Mouse (Mus musculus) left cerebral cortex, adult 8-10 months (tissue): ENCODE measurements around the gene Ascl4. TPM values are rescaled to one million over a fixed set of nuclear protein-coding genes. Genes with fewer than 3 reads are reported as not detected.

ENCODE experiments used
- DNase-seq, 2 experiments: peaks; one replicate each; pipeline ENCODE4 v3.0.0; 2022; ENCODE audit warnings: low spot score in 2 of 2
- total RNA-seq, 4 experiments: library from RNA; stranded (reverse); gene quantifications; 2 replicates each; pipeline ENCODE4 v1.2.4; 2022

Gene Ascl4
- total RNA-seq, 4 experiments from 2014 or later, result 0.19 to 1.1 (median 0.59) TPM; not detected in 1

GRCm38 (mm10) chr10:85968731-85969130 lies 41.2 kb downstream of the Ascl4 start:
- DNase-seq, result no peak

GRCm38 (mm10) chr10:85969894-85970620 lies 42.6 kb downstream of the Ascl4 start:
- no peak for DNase-seq

DNA sequence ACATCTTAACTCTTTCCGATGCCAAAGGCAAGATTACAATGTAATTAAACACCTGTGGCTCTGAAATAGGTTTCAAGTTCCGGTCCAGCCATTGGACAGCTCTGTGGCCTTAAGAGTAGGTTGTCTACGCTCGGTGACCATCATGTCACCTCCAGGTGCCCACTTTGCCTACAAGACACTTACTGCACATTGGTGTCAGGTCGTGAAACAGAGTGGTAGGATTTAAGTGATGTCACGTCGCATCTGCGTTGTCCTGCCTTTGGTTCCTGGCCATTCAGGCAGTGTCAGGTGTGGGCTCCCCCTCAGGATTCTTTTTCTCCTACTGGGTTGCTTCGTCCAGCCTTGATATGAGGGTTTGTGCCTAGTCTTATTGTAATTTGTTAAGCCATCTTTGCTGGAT lies 44.3 kb downstream of the Ascl4 start:
- DNase-seq, result no peak

- peak in 1 of 2 experiments; percentile 43 for DNase-seq
Observed at GRCm38 (mm10) chr10:85972915-85973314, 45.4 kb downstream of the Ascl4 start.

- DNase-seq, result no peak
Observed at GRCm38 (mm10) chr10:85989412-85990115, 62.1 kb downstream of the Ascl4 start.

- no peak for DNase-seq
Observed at GRCm38 (mm10) chr10:85992412-85992811, 64.9 kb downstream of the Ascl4 start.

DNA sequence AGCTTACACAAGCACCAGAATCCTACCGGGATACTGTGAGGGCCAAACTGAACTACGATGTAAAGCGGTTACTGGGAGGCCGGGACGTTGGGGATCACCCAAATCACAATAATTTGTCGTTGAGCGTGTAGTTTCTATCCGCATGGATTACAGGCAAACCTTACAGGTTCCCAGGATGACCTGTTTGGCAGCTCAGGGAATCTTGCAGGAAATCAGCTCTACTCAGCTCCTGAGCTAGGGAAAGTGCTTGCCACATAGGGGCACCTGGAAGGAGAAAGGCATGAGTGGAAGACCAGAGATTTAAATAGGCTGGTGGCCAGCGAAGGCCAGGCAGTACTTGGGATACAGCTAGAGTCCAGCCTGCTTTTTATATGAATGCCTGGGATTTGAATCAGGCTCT lies 66.4 kb downstream of the Ascl4 start:
- DNase-seq, result no peak

GRCm38 (mm10) chr10:85994543-85995104 lies 67.1 kb downstream of the Ascl4 start:
- DNase-seq, result no peak

Other genes starting within 250 kb of the Ascl4 start
- gene Pwp1, start 98.2 kb upstream of the Ascl4 start, total RNA-seq, result 10 to 100 TPM; 16.3 to 20.5 (median 20.0) TPM
- 10 to 100 TPM; 27.6 to 31.2 (median 29.4) TPM for gene Prdm4, start 10.5 kb upstream of the Ascl4 start, total RNA-seq
- 100 to 1,000 TPM; 117 to 135 (median 128) TPM for gene Rtcb, start 30.1 kb downstream of the Ascl4 start, total RNA-seq
- under 1 TPM; 0.11 to 0.39 (median 0.20) TPM for gene Bpifc, start 84.2 kb downstream of the Ascl4 start, total RNA-seq
- 10 to 100 TPM; 30.6 to 36.2 (median 33.5) TPM for gene Fbxo7, start 94.3 kb downstream of the Ascl4 start, total RNA-seq